Mouse (Mus musculus) testis, adult 2 months (tissue): ENCODE measurements around the gene Cuedc2. TPM values are rescaled to one million over a fixed set of nuclear protein-coding genes. Genes with fewer than 3 reads are reported as not detected.

Experiments used
- H3K27ac ChIP-seq: fragments of 200-500 bp; 2 replicates; pipeline ENCODE4 v1.5.1; 2012; ENCODE audit warnings: low read depth, low read length; ENCODE audit not compliant: control insufficient read depth, insufficient read depth
- H3K27me3 ChIP-seq: fragments of 200-500 bp; 2 replicates; pipeline ENCODE4 v1.6.1; 2012; ENCODE audit warnings: mild to moderate bottlenecking, low read length, moderate library complexity; ENCODE audit not compliant: control insufficient read depth, insufficient read depth
- H3K36me3 ChIP-seq: fragments of 200-500 bp; 2 replicates; pipeline ENCODE4 v1.6.1; 2012; ENCODE audit warnings: mild to moderate bottlenecking, low read length; ENCODE audit not compliant: control insufficient read depth, insufficient read depth
- H3K4me1 ChIP-seq: fragments of 200-500 bp; 2 replicates; pipeline ENCODE4 v1.6.1; 2012; ENCODE audit warnings: low read length; ENCODE audit not compliant: control insufficient read depth, insufficient read depth
- H3K4me3 ChIP-seq: fragments of 200-500 bp; 2 replicates; pipeline ENCODE4 v1.5.1; 2012; ENCODE audit warnings: low read depth, mild to moderate bottlenecking, low read length, moderate library complexity, mixed read lengths; ENCODE audit not compliant: control insufficient read depth
- CTCF ChIP-seq: fragments of 200-500 bp; IDR thresholded peaks from 2 replicates; pipeline ENCODE4 v1.5.1; 2012; ENCODE audit warnings: low read depth, mild to moderate bottlenecking, inconsistent platforms, low read length, moderate library complexity; ENCODE audit not compliant: control insufficient read depth, insufficient read depth, insufficient replicate concordance
- POLR2A ChIP-seq: fragments of 200-500 bp; IDR thresholded peaks from 2 replicates; pipeline ENCODE4 v1.6.1; 2012; ENCODE audit warnings: low read depth, mild to moderate bottlenecking, inconsistent platforms, low read length, moderate library complexity; ENCODE audit not compliant: control insufficient read depth
- polyA plus RNA-seq: library from polyadenylated mRNA; depleted of rRNA; stranded (reverse); fragments of >200 nt; gene quantifications from 2 replicates; pipeline ENCODE4 v1.2.3, GENCODE M21; 2012

The Cuedc2 gene
- polyA plus RNA-seq, 1 experiment, result 24.5 TPM

GRCm38 (mm10) chr19:46308303-46308702, 30.2 kb downstream of the Cuedc2 start:
- Histone ChIP-seq H3K4me3 (no peak overlapping the region; the same call in 1 of the 2 replicates), H3K27me3 (peaks cover 2% of the 10 kb centered on the region; the same call in 1 of the 2 replicates), H3K27ac (no peak overlapping the region), H3K36me3 (no peaks in the 10 kb centered on the region), H3K4me1 (peaks cover 44% of the 10 kb centered on the region)
- no peak for TF ChIP-seq POLR2A
- TF ChIP-seq CTCF, result no peak

GRCm38 (mm10) chr19:46307781-46308180, 30.7 kb downstream of the Cuedc2 start:
- H3K27me3 ChIP-seq, result peaks cover 2% of the 10 kb centered on the region; the same call in 1 of the 2 replicates
- H3K27ac ChIP-seq, result no peak overlapping the region
- no peak overlapping the region for H3K4me3 ChIP-seq
- no peak for TF ChIP-seq POLR2A
- TF ChIP-seq CTCF, result no peak
- no peaks in the 10 kb centered on the region for H3K36me3 ChIP-seq
- peaks cover 44% of the 10 kb centered on the region for H3K4me1 ChIP-seq

- TF ChIP-seq CTCF (no peak), POLR2A (no peak)
- Histone ChIP-seq H3K36me3 (no peaks in the 10 kb centered on the region), H3K4me3 (no peak overlapping the region), H3K27ac (no peak overlapping the region), H3K4me1 (peaks cover 44% of the 10 kb centered on the region), H3K27me3 (peaks cover 2% of the 10 kb centered on the region; the same call in 1 of the 2 replicates)
These were observed 31.7 kb downstream of the Cuedc2 start for GRCm38 (mm10) chr19:46306751-46307289.

- Histone ChIP-seq H3K36me3 (no peaks in the 10 kb centered on the region), H3K4me1 (peaks cover 44% of the 10 kb centered on the region), H3K4me3 (no peak overlapping the region), H3K27me3 (peaks cover 2% of the 10 kb centered on the region; the same call in 1 of the 2 replicates), H3K27ac (no peak overlapping the region)
- no peak for TF ChIP-seq POLR2A
- TF ChIP-seq CTCF, result no peak
These were observed 32.3 kb downstream of the Cuedc2 start for GRCm38 (mm10) chr19:46306268-46306610.

- H3K4me1 ChIP-seq, result peaks cover 44% of the 10 kb centered on the region
- no peaks in the 10 kb centered on the region for H3K36me3 ChIP-seq
- H3K27me3 ChIP-seq, result peaks cover 2% of the 10 kb centered on the region; the same call in 1 of the 2 replicates
- H3K27ac ChIP-seq, result peak overlapping the region; percentile 40; the same call in 1 of the 2 replicates
- H3K4me3 ChIP-seq, result peak overlapping the region; percentile 84
- no peak for TF ChIP-seq POLR2A
- TF ChIP-seq CTCF, result no peak
These were observed 32.9 kb downstream of the Cuedc2 start for GRCm38 (mm10) chr19:46305432-46306267.

GRCm38 (mm10) chr19:46304908-46305333, 33.6 kb downstream of the Cuedc2 start:
- Histone ChIP-seq H3K4me3 (peak overlapping the region; percentile 84), H3K36me3 (no peaks in the 10 kb centered on the region), H3K4me1 (peaks cover 39% of the 10 kb centered on the region), H3K27ac (peak overlapping the region; percentile 40), H3K27me3 (peaks cover 2% of the 10 kb centered on the region; the same call in 1 of the 2 replicates)
- TF ChIP-seq POLR2A, result no peak
- no peak for TF ChIP-seq CTCF

GRCm38 (mm10) chr19:46304216-46304841, 34.2 kb downstream of the Cuedc2 start, which contains the start of gene Nfkb2:
Gene Nfkb2, plus strand, starts transcription at chr19:46304320.
- TF ChIP-seq CTCF (peak; percentile 79), POLR2A (peak; percentile 56)

More at GRCm38 (mm10) chr19:46304216-46304841, 34.2 kb downstream of the Cuedc2 start, which contains the start of gene Nfkb2:
- H3K27ac ChIP-seq, result peak within 1 kb of the TSS; percentile 73
- no peaks in the 10 kb centered on the region for H3K36me3 ChIP-seq
- H3K4me3 ChIP-seq, result peak within 1 kb of the TSS; percentile 84
- peaks cover 2% of the 10 kb centered on the region; the same call in 1 of the 2 replicates for H3K27me3 ChIP-seq
- peaks cover 33% of the 10 kb centered on the region for H3K4me1 ChIP-seq
